Mouse (Mus musculus): ENCODE measurements around the gene Leng9. TPM values are rescaled to one million over a fixed set of nuclear protein-coding genes. Genes with fewer than 3 reads are reported as not detected.

Leng9 gene
- total RNA-seq, 4 experiments from 2014 or later: 5.4 to 7.1 (median 6.5) TPM

- no peak for DNase-seq (ENCODE audit: low spot score in 2 of 2)
Observed at GRCm38 (mm10) chr7:4124856-4125255, 25.3 kb downstream of the Leng9 start.

GRCm38 (mm10) chr7:4124315-4124759, 25.8 kb downstream of the Leng9 start:
- DNase-seq (ENCODE audit: low spot score in 2 of 2): peak; percentile 71 to 92

GRCm38 (mm10) chr7:4123732-4124131, 26.4 kb downstream of the Leng9 start:
- peak in 1 of 2 experiments; percentile 93 for DNase-seq (ENCODE audit: low spot score in 2 of 2)

GRCm38 (mm10) chr7:4122783-4123182, 27.4 kb downstream of the Leng9 start:
- peak in 1 of 2 experiments; percentile 22 for DNase-seq (ENCODE audit: low spot score in 2 of 2)

- DNase-seq (ENCODE audit: low spot score in 2 of 2): peak in 1 of 2 experiments; percentile 25
Observed at GRCm38 (mm10) chr7:4122076-4122768, 28.0 kb downstream of the Leng9 start.

GRCm38 (mm10) chr7:4119976-4120921, 29.9 kb downstream of the Leng9 start:
- peak in 1 of 2 experiments; percentile 69 for DNase-seq (ENCODE audit: low spot score in 2 of 2)

GRCm38 (mm10) chr7:4119344-4119902, 30.8 kb downstream of the Leng9 start, which contains the start of gene Ttyh1:
Gene Ttyh1 (plus strand): TSS chr7:4119408.
- DNase-seq (ENCODE audit: low spot score in 2 of 2): peak in 1 of 2 experiments; percentile 57

DNA sequence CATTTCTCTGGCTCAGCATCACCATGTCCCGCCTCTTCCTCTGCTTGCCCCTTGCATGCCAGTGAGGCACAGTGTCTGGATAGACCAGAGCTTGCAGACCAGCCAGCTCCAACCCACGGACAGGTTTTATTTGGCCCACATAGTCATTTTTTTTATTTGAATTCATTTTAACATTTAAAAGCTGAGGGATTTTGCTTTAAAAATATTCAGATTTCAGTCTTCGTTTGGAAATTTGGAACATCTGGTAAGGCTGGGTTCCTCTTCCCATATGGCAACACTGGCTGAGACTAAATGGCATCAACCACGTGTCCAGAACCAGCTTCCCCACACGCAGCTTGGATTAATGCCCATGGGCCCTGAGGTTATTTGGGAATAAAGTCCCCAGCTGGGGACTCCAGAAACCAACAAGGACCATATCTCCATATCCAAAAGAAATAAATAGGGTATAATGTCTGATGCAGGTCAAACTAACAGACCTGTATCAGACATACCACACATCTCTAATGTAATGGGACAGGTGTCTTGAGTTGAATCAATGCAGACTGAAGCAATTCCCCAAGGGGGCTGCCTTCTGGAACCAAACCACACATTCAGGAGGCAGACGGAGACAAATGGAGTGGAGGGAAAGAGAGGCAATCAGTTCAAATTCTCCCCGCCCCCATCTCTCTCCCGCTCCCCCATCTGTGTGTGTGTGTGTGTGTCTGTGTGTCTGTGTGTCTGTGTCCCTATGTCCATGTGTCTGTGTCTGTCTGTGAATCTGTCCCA, 32.9 kb downstream of the Leng9 start:
- DNase-seq (ENCODE audit: low spot score in 2 of 2): peak in 1 of 2 experiments; percentile 71

DNA sequence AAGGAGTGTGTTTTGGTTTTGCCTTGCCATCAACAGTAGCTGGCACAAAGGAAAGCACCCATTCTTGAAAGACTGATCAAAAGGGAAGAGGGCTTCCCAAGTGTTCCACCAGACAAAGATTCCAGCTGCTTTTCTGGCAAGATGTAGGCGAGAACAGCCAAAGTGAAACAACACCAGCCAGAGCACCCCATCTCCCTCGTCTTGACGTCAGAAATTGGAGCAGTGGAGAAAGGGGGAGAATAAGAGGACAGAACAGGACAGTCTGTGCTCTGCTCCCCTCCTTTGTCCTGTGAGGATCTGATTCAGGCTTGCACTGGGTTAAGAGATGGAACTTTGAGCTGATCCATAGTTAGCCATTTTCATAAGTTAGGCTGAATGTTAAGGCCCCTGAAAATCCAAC, 38.4 kb downstream of the Leng9 start:
- DNase-seq (ENCODE audit: low spot score in 2 of 2): no peak

- no peak for DNase-seq (ENCODE audit: low spot score in 2 of 2)
Observed at GRCm38 (mm10) chr7:4103411-4103810, 46.8 kb downstream of the Leng9 start.

DNA sequence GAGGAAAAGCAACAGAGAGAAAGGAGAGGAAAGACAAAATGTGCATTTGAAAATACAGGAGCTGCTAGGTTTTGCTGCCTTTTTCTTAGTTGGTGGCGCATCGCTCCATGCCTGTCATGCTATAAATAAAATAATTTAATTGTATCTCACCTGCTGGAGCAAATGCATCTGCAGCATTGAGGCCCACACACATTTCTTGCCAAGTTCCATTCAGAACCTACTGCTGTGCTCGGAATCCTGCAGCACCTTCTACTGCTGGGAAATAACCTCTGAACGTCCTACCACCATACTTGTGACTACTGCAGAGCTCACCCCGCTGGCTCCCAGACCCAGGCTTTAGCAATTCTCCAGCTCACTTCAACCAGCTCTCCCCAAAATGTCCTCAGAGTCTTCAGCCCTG, 49.0 kb downstream of the Leng9 start:
- no peak for DNase-seq (ENCODE audit: low spot score in 2 of 2)

DNA sequence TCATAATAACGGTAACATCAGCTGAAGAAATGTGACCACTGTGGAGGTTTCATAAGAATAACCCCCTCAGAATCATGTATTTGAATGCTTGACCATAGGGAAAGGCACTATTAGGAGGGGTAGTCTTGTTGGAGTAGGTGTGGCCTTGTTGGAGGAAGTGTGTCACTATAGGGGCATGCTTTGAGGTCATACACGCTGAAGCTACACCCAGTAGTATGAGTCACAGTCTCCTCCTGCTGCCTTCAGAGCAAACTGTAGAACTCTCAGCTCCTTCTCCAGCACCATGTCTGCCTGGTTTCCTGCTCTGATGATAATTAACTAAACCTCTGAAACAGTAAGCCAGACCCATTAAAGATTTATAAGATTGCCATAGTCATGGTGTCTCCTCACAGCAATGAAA, 51.3 kb downstream of the Leng9 start:
- no peak for DNase-seq (ENCODE audit: low spot score in 2 of 2)

- DNase-seq (ENCODE audit: low spot score in 2 of 2): no peak
Observed at GRCm38 (mm10) chr7:4098301-4098700, 51.9 kb downstream of the Leng9 start.

Other genes starting within 250 kb of the Leng9 start
- gene Lilra6, start 234.9 kb downstream of the Leng9 start, total RNA-seq (2022): under 1 TPM in 1 of 4 experiments, not detected in 3; 0.27 TPM
- 10 to 100 TPM in 2 of 4 experiments, 1 to 10 TPM in 2; 7.7 to 18.9 (median 13.3) TPM for gene Lair1, start 87.2 kb downstream of the Leng9 start, total RNA-seq (2022)
- gene Ttyh1, start 31.0 kb downstream of the Leng9 start, total RNA-seq (2022): 100 to 1,000 TPM; 584 to 624 (median 589) TPM
- gene Leng8, start 13.3 kb downstream of the Leng9 start, total RNA-seq (2022): 100 to 1,000 TPM; 137 to 159 (median 152) TPM
- gene Cdc42ep5, start 14.5 kb upstream of the Leng9 start, total RNA-seq (2022): 1 to 10 TPM; 1.0 to 2.3 (median 1.6) TPM
- under 1 TPM in 1 of 4 experiments, not detected in 3; 0.17 TPM for gene Lilra5, start 87.4 kb upstream of the Leng9 start, total RNA-seq (2022)
- not detected for gene Ncr1, start 187.3 kb upstream of the Leng9 start, total RNA-seq (2022)
- gene Gp6, start 247.4 kb upstream of the Leng9 start, total RNA-seq (2022): not detected